Mouse (Mus musculus): ENCODE measurements around the gene Cnnm4. TPM values are rescaled to one million over a fixed set of nuclear protein-coding genes. Genes with fewer than 3 reads are reported as not detected.
A peak's percentile ranks its signal among the peaks of the same experiment; 100 is the strongest.

Gene Cnnm4
- total RNA-seq, 2 experiments from 2014 or later: 3.5 to 4.1 TPM

- DNase-seq: peak; percentile 47 to 53
- intact Hi-C loops (cut with DNase I): loop anchor here (2.0 kb wide), 2 partner anchors 25 to 101 kb away; partner anchors contain the start of genes Kansl3 and Lman2l
These were observed 1.5 kb upstream of the Cnnm4 start for GRCm38 (mm10) chr1:36469811-36470444.

GRCm38 (mm10) chr1:36472106-36472440 lies 653 bp downstream of the Cnnm4 start:
- intact Hi-C loops (cut with DNase I): loop anchor here (2.0 kb wide), 1 partner anchor 21 kb away; no protein-coding TSS in a partner anchor
- DNase-seq: no peak

- intact Hi-C loops (cut with DNase I): loop anchor here (2.0 kb wide), 1 partner anchor 20 kb away; no protein-coding TSS in a partner anchor
- DNase-seq: no peak
These were observed 1.9 kb downstream of the Cnnm4 start for GRCm38 (mm10) chr1:36473211-36473780.

- intact Hi-C loops (cut with DNase I): no loop called here
- DNase-seq: no peak
These were observed 3.2 kb downstream of the Cnnm4 start for GRCm38 (mm10) chr1:36474646-36475045.

GRCm38 (mm10) chr1:36475480-36476110 lies 4.2 kb downstream of the Cnnm4 start:
- no peak for DNase-seq
- intact Hi-C loops (cut with DNase I): no loop called here

GRCm38 (mm10) chr1:36476426-36476825 lies 5.0 kb downstream of the Cnnm4 start:
- DNase-seq: no peak
- intact Hi-C loops (cut with DNase I): no loop called here

GRCm38 (mm10) chr1:36478343-36478795 lies 6.9 kb downstream of the Cnnm4 start:
- intact Hi-C loops (cut with DNase I): no loop called here
- DNase-seq: peak in 1 of 2 experiments; percentile 18

GRCm38 (mm10) chr1:36479903-36480899 lies 8.8 kb downstream of the Cnnm4 start:
- DNase-seq: peak in 1 of 2 experiments; percentile 32
- intact Hi-C loops (cut with DNase I): no loop called here

- intact Hi-C loops (cut with DNase I): no loop called here
- DNase-seq: no peak
These were observed 12.4 kb downstream of the Cnnm4 start for GRCm38 (mm10) chr1:36483825-36484224.

GRCm38 (mm10) chr1:36485080-36485479 lies 13.7 kb downstream of the Cnnm4 start:
- intact Hi-C loops (cut with DNase I): no loop called here
- no peak for DNase-seq

GRCm38 (mm10) chr1:36487111-36487510 lies 15.7 kb downstream of the Cnnm4 start:
- DNase-seq: no peak

GRCm38 (mm10) chr1:36489661-36490060 lies 18.2 kb downstream of the Cnnm4 start:
- DNase-seq: no peak
- intact Hi-C loops (cut with DNase I): loop anchor here (5.0 kb wide), 2 partner anchors 42 to 122 kb away; partner anchors contain the start of genes Kansl3 and Lman2l

More at GRCm38 (mm10) chr1:36487111-36487510, 15.7 kb downstream of the Cnnm4 start:
- intact Hi-C loops (cut with DNase I): no loop called here

- DNase-seq: peak; percentile 83 to 85
- intact Hi-C loops (cut with DNase I): loop anchor here (2.0 to 5.0 kb wide), 3 partner anchors 20 to 125 kb away; partner anchors contain the start of genes Kansl3 and Lman2l
These were observed 21.2 kb downstream of the Cnnm4 start for GRCm38 (mm10) chr1:36492416-36493139.

- no peak for DNase-seq
- intact Hi-C loops (cut with DNase I): loop anchor here (2.0 to 5.0 kb wide), 3 partner anchors 20 to 126 kb away; partner anchors contain the start of genes Kansl3 and Lman2l
These were observed 21.9 kb downstream of the Cnnm4 start for GRCm38 (mm10) chr1:36493299-36493698.

GRCm38 (mm10) chr1:36496719-36497118 lies 25.3 kb downstream of the Cnnm4 start:
- DNase-seq: peak; percentile 45 to 46
- intact Hi-C loops (cut with DNase I): loop anchor here (1.0 kb wide), 1 partner anchor 173 kb away; no protein-coding TSS in a partner anchor

- DNase-seq: no peak
- intact Hi-C loops (cut with DNase I): no loop called here
These were observed 25.9 kb downstream of the Cnnm4 start for GRCm38 (mm10) chr1:36497312-36497711.

GRCm38 (mm10) chr1:36501261-36501660 lies 29.8 kb downstream of the Cnnm4 start:
- intact Hi-C loops (cut with DNase I): no loop called here
- DNase-seq: peak; percentile 75 to 84

- intact Hi-C loops (cut with DNase I): no loop called here
- no peak for DNase-seq
These were observed 36.8 kb downstream of the Cnnm4 start for GRCm38 (mm10) chr1:36508238-36508637.

- DNase-seq: peak; percentile 100
- intact Hi-C loops (cut with DNase I): no loop called here
These were observed 40.0 kb downstream of the Cnnm4 start, which contains the start of gene Cnnm3 for GRCm38 (mm10) chr1:36511289-36512021. Gene Cnnm3, plus strand, starts transcription at chr1:36511867.

Data from heart, postnatal 10 days (tissue).